Mouse (Mus musculus): ENCODE results near the gene Dscaml1. TPM values are rescaled to one million over a fixed set of nuclear protein-coding genes. Genes with fewer than 3 reads are reported as not detected.
A peak's percentile ranks its signal among the peaks of the same experiment; 100 is the strongest.

Dscaml1 gene
- polyA plus RNA-seq, 1 experiment from 2014 or later: 1.1 TPM

- H3K4me2 ChIP-seq (ENCODE audit: low read depth): no peak overlapping the region
- ATAC-seq (ENCODE audit: insufficient read depth, low FRiP score, low TSS enrichment): no peak
- H3K36me3 ChIP-seq (ENCODE audit: control insufficient read depth, insufficient read depth, low read length): no peaks in the 10 kb centered on the region
- DNase-seq (ENCODE audit: low spot score): no peak
- no peak overlapping the region for H3K9ac ChIP-seq (ENCODE audit: low read length)
- no peaks in the 10 kb centered on the region for H3K9me3 ChIP-seq (ENCODE audit: control insufficient read depth, low read length)
- no peaks in the 10 kb centered on the region for H3K27me3 ChIP-seq (ENCODE audit: control insufficient read depth, insufficient read depth, low read length)
- H3K27ac ChIP-seq (ENCODE audit: low read depth, low read length): no peak overlapping the region
- H3K4me3 ChIP-seq (ENCODE audit: low read depth, low read length): no peak overlapping the region
- H3K4me1 ChIP-seq (ENCODE audit: control insufficient read depth, insufficient read depth, low read length): peaks cover 3% of the 10 kb centered on the region; the same call in 1 of the 2 replicates
- WGBS: 31% methylated on average over 6 of the region's 6 CpGs
Observed at GRCm38 (mm10) chr9:45550210-45550609, 123.8 kb downstream of the Dscaml1 start.

- DNase-seq (ENCODE audit: low spot score) (no peak), ATAC-seq (ENCODE audit: insufficient read depth, low FRiP score, low TSS enrichment) (no peak)
- Histone ChIP-seq H3K36me3 (ENCODE audit: control insufficient read depth, insufficient read depth, low read length) (no peaks in the 10 kb centered on the region), H3K4me3 (ENCODE audit: low read depth, low read length) (no peak overlapping the region), H3K9me3 (ENCODE audit: control insufficient read depth, low read length) (no peaks in the 10 kb centered on the region), H3K27me3 (ENCODE audit: control insufficient read depth, insufficient read depth, low read length) (no peaks in the 10 kb centered on the region), H3K27ac (ENCODE audit: low read depth, low read length) (no peak overlapping the region), H3K9ac (ENCODE audit: low read length) (no peak overlapping the region), H3K4me2 (ENCODE audit: low read depth) (no peak overlapping the region), H3K4me1 (ENCODE audit: control insufficient read depth, insufficient read depth, low read length) (peaks cover 3% of the 10 kb centered on the region; the same call in 1 of the 2 replicates)
- WGBS: 71% methylated on average over 4 of the region's 4 CpGs
Observed at GRCm38 (mm10) chr9:45550662-45551061, 124.2 kb downstream of the Dscaml1 start.

GRCm38 (mm10) chr9:45555036-45555826, 128.8 kb downstream of the Dscaml1 start:
- H3K27ac ChIP-seq (ENCODE audit: low read depth, low read length): no peak overlapping the region
- H3K9ac ChIP-seq (ENCODE audit: low read length): no peak overlapping the region
- WGBS: 45% methylated on average over 17 of the region's 17 CpGs
- H3K27me3 ChIP-seq (ENCODE audit: control insufficient read depth, insufficient read depth, low read length): no peaks in the 10 kb centered on the region
- H3K4me1 ChIP-seq (ENCODE audit: control insufficient read depth, insufficient read depth, low read length): no peaks in the 10 kb centered on the region
- DNase-seq (ENCODE audit: low spot score) (peak; percentile 47), ATAC-seq (ENCODE audit: insufficient read depth, low FRiP score, low TSS enrichment) (no peak)
- H3K36me3 ChIP-seq (ENCODE audit: control insufficient read depth, insufficient read depth, low read length): no peaks in the 10 kb centered on the region
- no peak overlapping the region for H3K4me3 ChIP-seq (ENCODE audit: low read depth, low read length)
- no peak overlapping the region for H3K4me2 ChIP-seq (ENCODE audit: low read depth)
- H3K9me3 ChIP-seq (ENCODE audit: control insufficient read depth, low read length): no peaks in the 10 kb centered on the region

GRCm38 (mm10) chr9:45556882-45557281, 130.5 kb downstream of the Dscaml1 start:
- H3K36me3 ChIP-seq (ENCODE audit: control insufficient read depth, insufficient read depth, low read length): no peaks in the 10 kb centered on the region
- no peak overlapping the region for H3K4me2 ChIP-seq (ENCODE audit: low read depth)
- ATAC-seq (ENCODE audit: insufficient read depth, low FRiP score, low TSS enrichment) (no peak), DNase-seq (ENCODE audit: low spot score) (no peak)
- H3K27ac ChIP-seq (ENCODE audit: low read depth, low read length): no peak overlapping the region
- no peaks in the 10 kb centered on the region for H3K4me1 ChIP-seq (ENCODE audit: control insufficient read depth, insufficient read depth, low read length)
- no peaks in the 10 kb centered on the region for H3K27me3 ChIP-seq (ENCODE audit: control insufficient read depth, insufficient read depth, low read length)
- 90% methylated on average over 3 of the region's 3 CpGs for WGBS
- no peak overlapping the region for H3K4me3 ChIP-seq (ENCODE audit: low read depth, low read length)
- H3K9ac ChIP-seq (ENCODE audit: low read length): no peak overlapping the region
- H3K9me3 ChIP-seq (ENCODE audit: control insufficient read depth, low read length): no peaks in the 10 kb centered on the region

GRCm38 (mm10) chr9:45560987-45561386, 134.6 kb downstream of the Dscaml1 start:
- H3K4me1 ChIP-seq (ENCODE audit: control insufficient read depth, insufficient read depth, low read length): no peaks in the 10 kb centered on the region
- no peak overlapping the region for H3K27ac ChIP-seq (ENCODE audit: low read depth, low read length)
- no peak overlapping the region for H3K4me2 ChIP-seq (ENCODE audit: low read depth)
- ATAC-seq (ENCODE audit: insufficient read depth, low FRiP score, low TSS enrichment): no peak
- no peak overlapping the region for H3K9ac ChIP-seq (ENCODE audit: low read length)
- 63% methylated on average over 6 of the region's 6 CpGs for WGBS
- no peak overlapping the region for H3K4me3 ChIP-seq (ENCODE audit: low read depth, low read length)
- no peaks in the 10 kb centered on the region for H3K27me3 ChIP-seq (ENCODE audit: control insufficient read depth, insufficient read depth, low read length)
- H3K9me3 ChIP-seq (ENCODE audit: control insufficient read depth, low read length): no peaks in the 10 kb centered on the region
- no peak for DNase-seq (ENCODE audit: low spot score)
- H3K36me3 ChIP-seq (ENCODE audit: control insufficient read depth, insufficient read depth, low read length): no peaks in the 10 kb centered on the region

GRCm38 (mm10) chr9:45566843-45567578, 140.6 kb downstream of the Dscaml1 start:
- H3K4me1 ChIP-seq (ENCODE audit: control insufficient read depth, insufficient read depth, low read length): 0 out of 2 replicates have a peak, but pooled peaks cover 4% of the 10 kb centered on the region
- H3K9ac ChIP-seq (ENCODE audit: low read length): no peak overlapping the region
- 88% methylated on average over 5 of the region's 5 CpGs for WGBS
- H3K4me3 ChIP-seq (ENCODE audit: low read depth, low read length): no peak overlapping the region
- no peak overlapping the region for H3K27ac ChIP-seq (ENCODE audit: low read depth, low read length)
- H3K27me3 ChIP-seq (ENCODE audit: control insufficient read depth, insufficient read depth, low read length): no peaks in the 10 kb centered on the region
- ATAC-seq (ENCODE audit: insufficient read depth, low FRiP score, low TSS enrichment) (no peak), DNase-seq (ENCODE audit: low spot score) (no peak)
- no peak overlapping the region for H3K4me2 ChIP-seq (ENCODE audit: low read depth)
- H3K36me3 ChIP-seq (ENCODE audit: control insufficient read depth, insufficient read depth, low read length): no peaks in the 10 kb centered on the region
- H3K9me3 ChIP-seq (ENCODE audit: control insufficient read depth, low read length): no peaks in the 10 kb centered on the region

- 0 out of 2 replicates have a peak, but pooled peaks cover 4% of the 10 kb centered on the region for H3K4me1 ChIP-seq (ENCODE audit: control insufficient read depth, insufficient read depth, low read length)
- WGBS: 71% methylated on average over 3 of the region's 3 CpGs
- ATAC-seq (ENCODE audit: insufficient read depth, low FRiP score, low TSS enrichment): no peak
- DNase-seq (ENCODE audit: low spot score): no peak
- H3K9me3 ChIP-seq (ENCODE audit: control insufficient read depth, low read length): no peaks in the 10 kb centered on the region
- no peak overlapping the region for H3K9ac ChIP-seq (ENCODE audit: low read length)
- H3K4me3 ChIP-seq (ENCODE audit: low read depth, low read length): no peak overlapping the region
- H3K27ac ChIP-seq (ENCODE audit: low read depth, low read length): no peak overlapping the region
- H3K4me2 ChIP-seq (ENCODE audit: low read depth): no peak overlapping the region
- no peaks in the 10 kb centered on the region for H3K36me3 ChIP-seq (ENCODE audit: control insufficient read depth, insufficient read depth, low read length)
- H3K27me3 ChIP-seq (ENCODE audit: control insufficient read depth, insufficient read depth, low read length): no peaks in the 10 kb centered on the region
Observed at GRCm38 (mm10) chr9:45569680-45570079, 143.3 kb downstream of the Dscaml1 start.

- DNase-seq (ENCODE audit: low spot score): no peak
- no peaks in the 10 kb centered on the region for H3K27me3 ChIP-seq (ENCODE audit: control insufficient read depth, insufficient read depth, low read length)
- no peak overlapping the region for H3K4me3 ChIP-seq (ENCODE audit: low read depth, low read length)
- H3K9ac ChIP-seq (ENCODE audit: low read length): no peak overlapping the region
- WGBS: 87% methylated on average over 5 of the region's 5 CpGs
- ATAC-seq (ENCODE audit: insufficient read depth, low FRiP score, low TSS enrichment): no peak
- no peaks in the 10 kb centered on the region for H3K36me3 ChIP-seq (ENCODE audit: control insufficient read depth, insufficient read depth, low read length)
- H3K9me3 ChIP-seq (ENCODE audit: control insufficient read depth, low read length): no peaks in the 10 kb centered on the region
- H3K4me2 ChIP-seq (ENCODE audit: low read depth): no peak overlapping the region
- H3K4me1 ChIP-seq (ENCODE audit: control insufficient read depth, insufficient read depth, low read length): 0 out of 2 replicates have a peak, but pooled peaks cover 4% of the 10 kb centered on the region
- no peak overlapping the region for H3K27ac ChIP-seq (ENCODE audit: low read depth, low read length)
Observed at GRCm38 (mm10) chr9:45570346-45570745, 143.9 kb downstream of the Dscaml1 start.

All from neural tube, embryonic 11.5 days (tissue).